Mouse (Mus musculus) left cerebral cortex, adult 2 months (tissue): ENCODE measurements around the gene 1700001O22Rik. TPM values are rescaled to one million over a fixed set of nuclear protein-coding genes. Genes with fewer than 3 reads are reported as not detected.

ENCODE experiments used
- DNase-seq, 2 experiments: peaks; one replicate each; pipeline ENCODE4 v3.0.0; 2021 to 2022; ENCODE audit warnings: low spot score in 2 of 2, mixed read lengths in 1 of 2; ENCODE audit errors: extremely low spot score in 1 of 2
- H3K27ac ChIP-seq: fragments of 200-600 bp; 2 replicates; pipeline ENCODE4 v1.8.1; 2022
- H3K4me3 ChIP-seq: fragments of 200-600 bp; 2 replicates; pipeline ENCODE4 v1.8.1; 2022
- CTCF ChIP-seq: fragments of 200-600 bp; IDR thresholded peaks from 2 replicates; pipeline ENCODE4 v1.8.1; 2022; ENCODE audit warnings: antibody characterized with exemption, mild to moderate bottlenecking, moderate library complexity
- intact Hi-C: fragments of 180-260 bp; cut with DNase I; formaldehyde crosslinking; loops from one replicate; pipeline ENCODE4 v1.15.1; 2025
- total RNA-seq, 2 experiments: library from RNA; stranded (reverse); gene quantifications; 2 replicates each; pipeline ENCODE4 v1.2.3; 2021

1700001O22Rik gene
- total RNA-seq, 2 experiments from 2014 or later: 9.9 to 12.6 TPM

- no peak for DNase-seq
- TF ChIP-seq CTCF: no peak
- no peak overlapping the region for H3K4me3 ChIP-seq
- intact Hi-C loops: loop anchor here (1.0 to 5.0 kb wide), 2 partner anchors 53 to 300 kb away; partner anchors contain the start of gene Ier5l
- H3K27ac ChIP-seq: peak overlapping the region; percentile 94
Measured at GRCm38 (mm10) chr2:30772581-30773312, 30.7 kb downstream of the 1700001O22Rik start.

GRCm38 (mm10) chr2:30771806-30772460 is 31.5 kb downstream of the 1700001O22Rik start:
- no peak for TF ChIP-seq CTCF
- H3K4me3 ChIP-seq: peak overlapping the region; percentile 65
- peak; percentile 70 to 75 for DNase-seq
- H3K27ac ChIP-seq: peak overlapping the region; percentile 94
- intact Hi-C loops: loop anchor here (5.0 kb wide), 1 partner anchor 300 kb away; the partner anchor contains the start of gene Ier5l

DNA sequence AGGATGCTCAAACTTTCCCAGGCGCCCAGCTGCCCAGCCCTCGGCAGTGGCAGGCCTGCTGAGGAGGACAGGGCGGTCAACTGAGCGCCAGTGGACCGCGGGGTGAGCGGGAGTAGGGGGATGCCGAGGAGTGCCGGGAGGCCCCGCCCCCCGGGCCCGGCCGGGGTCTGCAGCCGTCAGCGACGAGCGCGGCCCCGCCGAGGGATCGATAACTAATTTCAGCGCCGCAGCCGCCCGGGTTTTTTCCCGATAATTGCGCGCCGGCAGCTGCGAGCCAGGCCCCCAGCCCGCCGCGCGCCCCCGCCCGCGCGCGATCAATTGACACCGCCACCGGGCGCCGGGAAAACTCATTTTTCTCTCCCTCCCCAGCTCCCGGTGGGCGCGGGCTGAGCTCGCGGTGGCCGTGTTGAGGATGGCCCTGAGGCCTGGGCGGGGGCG is 32.1 kb downstream of the 1700001O22Rik start:
- intact Hi-C loops: loop anchor here (5.0 kb wide), 1 partner anchor 299 kb away; the partner anchor contains the start of gene Ier5l
- TF ChIP-seq CTCF: no peak
- DNase-seq: peak in 1 of 2 experiments; percentile 46
- H3K4me3 ChIP-seq: peak overlapping the region; percentile 65
- peak overlapping the region; percentile 94 for H3K27ac ChIP-seq

GRCm38 (mm10) chr2:30769187-30769586 is 34.3 kb downstream of the 1700001O22Rik start:
- peak; percentile 52 for TF ChIP-seq CTCF
- no peak for DNase-seq
- Histone ChIP-seq H3K4me3 (no peak overlapping the region), H3K27ac (0 out of 2 replicates have a peak overlapping the region, but pooled peaks have one; percentile 6)
- intact Hi-C loops: no loop called here

GRCm38 (mm10) chr2:30768529-30768928 is 34.9 kb downstream of the 1700001O22Rik start:
- intact Hi-C loops: no loop called here
- Histone ChIP-seq H3K4me3 (no peak overlapping the region), H3K27ac (no peak overlapping the region)
- DNase-seq: no peak
- no peak for TF ChIP-seq CTCF

DNA sequence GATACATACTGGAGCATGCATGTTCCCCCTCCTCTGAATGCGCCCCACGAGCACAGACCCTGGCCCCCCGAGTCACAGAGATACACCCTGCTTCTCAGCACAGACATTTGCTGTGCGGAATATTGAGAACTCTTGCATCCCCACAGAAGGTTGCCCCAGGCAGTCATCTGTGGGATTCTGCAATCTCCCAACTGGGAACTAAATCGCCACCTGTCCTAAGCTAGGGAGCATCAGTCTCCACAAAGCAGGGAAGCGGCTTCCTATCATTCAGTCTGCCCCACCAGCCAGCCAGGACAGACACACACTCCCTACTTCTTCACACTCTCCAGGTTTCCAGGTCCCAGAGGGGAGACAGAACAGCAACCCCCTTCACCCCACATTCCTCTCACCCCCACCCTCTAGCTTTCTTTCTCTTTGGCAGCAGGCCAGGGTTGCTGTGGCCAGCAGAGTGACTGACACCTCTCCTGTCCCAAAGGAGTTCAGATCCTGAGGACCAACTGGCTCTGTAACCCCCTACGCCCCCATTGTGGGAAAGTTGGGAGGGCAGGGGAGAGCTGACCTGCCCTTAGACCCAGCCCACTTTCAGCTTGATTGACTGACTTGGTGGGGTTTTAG is 35.7 kb downstream of the 1700001O22Rik start:
- intact Hi-C loops: no loop called here
- TF ChIP-seq CTCF: no peak
- DNase-seq: no peak
- Histone ChIP-seq H3K27ac (no peak overlapping the region), H3K4me3 (no peak overlapping the region)

GRCm38 (mm10) chr2:30766446-30766845 is 37.0 kb downstream of the 1700001O22Rik start:
- intact Hi-C loops: no loop called here
- Histone ChIP-seq H3K27ac (no peak overlapping the region), H3K4me3 (no peak overlapping the region)
- no peak for DNase-seq
- no peak for TF ChIP-seq CTCF

GRCm38 (mm10) chr2:30760706-30761105 is 42.8 kb downstream of the 1700001O22Rik start:
- no peak for TF ChIP-seq CTCF
- no peak overlapping the region for H3K4me3 ChIP-seq
- no peak overlapping the region for H3K27ac ChIP-seq
- no peak for DNase-seq
- intact Hi-C loops: no loop called here

- no peak for DNase-seq
- intact Hi-C loops: no loop called here
- TF ChIP-seq CTCF: no peak
- no peak overlapping the region for H3K27ac ChIP-seq
- H3K4me3 ChIP-seq: no peak overlapping the region
Measured at GRCm38 (mm10) chr2:30759858-30760547, 43.5 kb downstream of the 1700001O22Rik start.

GRCm38 (mm10) chr2:30759442-30759841 is 44.0 kb downstream of the 1700001O22Rik start:
- no peak overlapping the region for H3K27ac ChIP-seq
- no peak for DNase-seq
- H3K4me3 ChIP-seq: no peak overlapping the region
- TF ChIP-seq CTCF: no peak
- intact Hi-C loops: no loop called here

DNA sequence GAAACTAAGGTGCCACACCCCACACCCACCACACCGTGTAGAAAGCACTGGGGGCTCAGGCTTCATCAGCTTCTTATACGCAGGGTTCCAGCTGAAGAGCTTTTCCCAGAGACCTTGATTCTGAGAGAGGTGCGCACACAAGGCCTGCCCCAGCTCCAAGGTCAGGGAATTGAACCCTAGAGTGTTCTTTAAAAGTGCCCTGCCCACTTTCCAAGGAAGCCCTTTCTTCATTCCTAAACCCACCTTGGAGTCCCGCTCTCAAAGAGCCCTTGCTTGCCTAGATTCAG is 44.4 kb downstream of the 1700001O22Rik start:
- TF ChIP-seq CTCF: no peak
- Histone ChIP-seq H3K27ac (peak overlapping the region; percentile 65), H3K4me3 (no peak overlapping the region)
- intact Hi-C loops: no loop called here
- no peak for DNase-seq
